Mouse (Mus musculus) stomach, postnatal 0 days (tissue): ENCODE measurements around the gene Mdm4. TPM values are rescaled to one million over a fixed set of nuclear protein-coding genes. Genes with fewer than 3 reads are reported as not detected.

Experiments used
- ATAC-seq: fragments of 200-750 bp; cut with Nextera tagmentation; 2 replicates; pipeline ENCODE4 v1.8.0; 2017; ENCODE audit not compliant: low FRiP score, low TSS enrichment
- DNase-seq: peaks from one replicate; pipeline ENCODE4 v3.0.0-alpha.2; 2016; ENCODE audit warnings: low spot score
- H3K27ac ChIP-seq: fragments of 300-500 bp; sonication (generic); replicated peaks from 2 replicates; pipeline ENCODE4 v1.5.1; 2014; ENCODE audit warnings: mild to moderate bottlenecking, control low read depth
- H3K27me3 ChIP-seq: fragments of 300-500 bp; sonication (generic); 2 replicates; pipeline ENCODE4 v1.6.1; 2014; ENCODE audit warnings: low read length; ENCODE audit not compliant: control insufficient read depth, insufficient read depth
- H3K36me3 ChIP-seq: fragments of 300-500 bp; sonication (generic); 2 replicates; pipeline ENCODE4 v1.6.1; 2014; ENCODE audit warnings: low read length, mixed read lengths; ENCODE audit not compliant: control insufficient read depth, insufficient read depth
- H3K4me1 ChIP-seq: fragments of 300-500 bp; sonication (generic); replicated peaks from 2 replicates; pipeline ENCODE4 v1.6.1; 2014; ENCODE audit warnings: antibody characterized with exemption; ENCODE audit not compliant: control insufficient read depth, insufficient read depth
- H3K4me2 ChIP-seq: fragments of 300-500 bp; sonication (generic); replicated peaks from 2 replicates; pipeline ENCODE4 v1.6.1; 2014; ENCODE audit warnings: low read depth, mild to moderate bottlenecking, control low read depth, moderate library complexity
- H3K4me3 ChIP-seq: fragments of 300-500 bp; sonication (generic); 2 replicates; pipeline ENCODE4 v1.5.1; 2014; ENCODE audit warnings: low read depth, low read length, control low read depth
- H3K9ac ChIP-seq: fragments of 300-500 bp; sonication (generic); 2 replicates; pipeline ENCODE4 v1.6.1; 2014; ENCODE audit warnings: mild to moderate bottlenecking, low read length, control low read depth, mixed read lengths
- H3K9me3 ChIP-seq: fragments of 300-500 bp; sonication (generic); 2 replicates; pipeline ENCODE4 v1.6.1; 2016; ENCODE audit warnings: low read length; ENCODE audit not compliant: control insufficient read depth
- CTCF ChIP-seq: IDR thresholded peaks from 2 replicates; pipeline ENCODE4 v1.5.1; 2016; ENCODE audit warnings: antibody characterized with exemption, low read depth, mild to moderate bottlenecking, moderate library complexity
- EP300 ChIP-seq: optimal IDR thresholded peaks from 2 replicates; pipeline ENCODE3; 2016; ENCODE audit warnings: antibody characterized with exemption
- WGBS: fragments of 180-500 bp; shearing (Covaris S2); extraction: QIAGEN DNeasy Blood & Tissue Kit; methylation state at CpG from one replicate; pipeline ENCODE4 v1.1.7; 2014; 5-methylcytosine and 5-hydroxymethylcytosine counted together
- polyA plus RNA-seq: library from polyadenylated mRNA; unstranded; fragments of >200 nt; fragmentation: Nextera tagmentation; extraction: Ambion mirVana; gene quantifications from 2 replicates; pipeline ENCODE4 v1.2.1, GENCODE M21; 2015

The Mdm4 gene
- polyA plus RNA-seq, 1 experiment from 2014 or later, result 11.3 TPM

GRCm38 (mm10) chr1:133018580-133018979 lies 11.8 kb downstream of the Mdm4 start:
- TF ChIP-seq EP300 (no peak), CTCF (no peak)
- H3K4me1 ChIP-seq, result peaks cover 3% of the 10 kb centered on the region; the same call in 1 of the 2 replicates
- H3K27ac ChIP-seq, result no peak overlapping the region
- ATAC-seq, result no peak
- WGBS, result 74% methylated on average over 2 of the region's 2 CpGs
- H3K9ac ChIP-seq, result no peak overlapping the region
- no peak overlapping the region for H3K4me2 ChIP-seq
- H3K36me3 ChIP-seq, result peaks cover 3% of the 10 kb centered on the region; the same call in 1 of the 2 replicates
- H3K27me3 ChIP-seq, result no peaks in the 10 kb centered on the region
- no peak for DNase-seq
- no peak overlapping the region for H3K4me3 ChIP-seq
- no peaks in the 10 kb centered on the region for H3K9me3 ChIP-seq

- H3K9ac ChIP-seq, result no peak overlapping the region
- WGBS, result 89% methylated on average over 9 of the region's 9 CpGs
- H3K4me3 ChIP-seq, result no peak overlapping the region
- no peaks in the 10 kb centered on the region for H3K27me3 ChIP-seq
- H3K36me3 ChIP-seq, result peaks cover 3% of the 10 kb centered on the region; the same call in 1 of the 2 replicates
- no peak for DNase-seq
- no peak for ATAC-seq
- no peaks in the 10 kb centered on the region for H3K9me3 ChIP-seq
- H3K27ac ChIP-seq, result no peak overlapping the region
- TF ChIP-seq EP300 (no peak), CTCF (no peak)
- peaks cover 3% of the 10 kb centered on the region; the same call in 1 of the 2 replicates for H3K4me1 ChIP-seq
- no peak overlapping the region for H3K4me2 ChIP-seq
Measured at GRCm38 (mm10) chr1:133016775-133017428, 13.5 kb downstream of the Mdm4 start.

DNA sequence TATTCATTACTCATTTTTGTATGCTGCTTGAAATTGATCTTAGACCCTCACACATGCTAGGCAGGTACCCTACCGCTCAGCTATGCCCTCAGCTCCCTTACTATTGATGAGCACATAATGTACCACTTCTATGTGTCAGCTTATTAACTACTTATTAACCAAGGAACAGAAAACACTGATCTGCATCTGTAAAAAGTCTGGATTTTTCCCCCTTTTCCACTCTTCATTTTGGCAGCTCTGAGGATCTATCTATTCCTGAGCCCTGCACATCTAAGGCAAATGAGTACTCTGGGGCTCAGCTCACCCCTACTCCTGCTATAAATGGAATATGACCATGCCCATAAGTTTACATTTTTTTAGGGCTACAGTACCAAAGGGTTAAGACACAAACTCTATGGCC lies 16.2 kb downstream of the Mdm4 start:
- no peaks in the 10 kb centered on the region for H3K4me1 ChIP-seq
- 86% methylated on average over 1 of the region's 1 CpGs for WGBS
- no peak for ATAC-seq
- no peaks in the 10 kb centered on the region for H3K27me3 ChIP-seq
- H3K36me3 ChIP-seq, result peaks cover 5% of the 10 kb centered on the region; the same call in 1 of the 2 replicates
- no peak overlapping the region for H3K4me3 ChIP-seq
- no peak overlapping the region for H3K4me2 ChIP-seq
- no peak overlapping the region for H3K27ac ChIP-seq
- H3K9ac ChIP-seq, result no peak overlapping the region
- H3K9me3 ChIP-seq, result no peaks in the 10 kb centered on the region
- no peak for TF ChIP-seq CTCF
- TF ChIP-seq EP300, result no peak
- DNase-seq, result no peak

GRCm38 (mm10) chr1:133013331-133013730 lies 17.0 kb downstream of the Mdm4 start:
- H3K36me3 ChIP-seq, result peaks cover 5% of the 10 kb centered on the region; the same call in 1 of the 2 replicates
- ATAC-seq, result no peak
- H3K9ac ChIP-seq, result no peak overlapping the region
- no peaks in the 10 kb centered on the region for H3K27me3 ChIP-seq
- no peak for DNase-seq
- no peaks in the 10 kb centered on the region for H3K9me3 ChIP-seq
- TF ChIP-seq CTCF, result peak; percentile 45; the same call in 1 of the 2 replicates
- TF ChIP-seq EP300, result no peak
- H3K4me3 ChIP-seq, result no peak overlapping the region
- H3K27ac ChIP-seq, result no peak overlapping the region
- H3K4me1 ChIP-seq, result no peaks in the 10 kb centered on the region
- no peak overlapping the region for H3K4me2 ChIP-seq

- Histone ChIP-seq H3K4me1 (no peaks in the 10 kb centered on the region), H3K9ac (no peak overlapping the region), H3K4me2 (no peak overlapping the region), H3K9me3 (no peaks in the 10 kb centered on the region), H3K27me3 (no peaks in the 10 kb centered on the region), H3K36me3 (peaks cover 5% of the 10 kb centered on the region; the same call in 1 of the 2 replicates), H3K27ac (no peak overlapping the region), H3K4me3 (no peak overlapping the region)
- no peak for TF ChIP-seq CTCF
- TF ChIP-seq EP300, result no peak
- ATAC-seq, result no peak
- WGBS, result 84% methylated on average over 12 of the region's 13 CpGs
- no peak for DNase-seq
Measured at GRCm38 (mm10) chr1:133011955-133012841, 18.2 kb downstream of the Mdm4 start.

- ATAC-seq (no peak), DNase-seq (no peak)
- no peak for TF ChIP-seq CTCF
- TF ChIP-seq EP300, result no peak
- Histone ChIP-seq H3K27me3 (no peaks in the 10 kb centered on the region), H3K4me1 (no peaks in the 10 kb centered on the region), H3K9me3 (no peaks in the 10 kb centered on the region), H3K36me3 (peaks cover 13% of the 10 kb centered on the region; the same call in 1 of the 2 replicates), H3K4me2 (no peak overlapping the region), H3K27ac (no peak overlapping the region), H3K9ac (no peak overlapping the region), H3K4me3 (no peak overlapping the region)
- WGBS, result 85% methylated on average over 3 of the region's 3 CpGs
Measured at GRCm38 (mm10) chr1:133006571-133006970, 23.8 kb downstream of the Mdm4 start.
